Mouse (Mus musculus): ENCODE results near the gene Dbp. TPM values are rescaled to one million over a fixed set of nuclear protein-coding genes. Genes with fewer than 3 reads are reported as not detected.
A peak's percentile ranks its signal among the peaks of the same experiment; 100 is the strongest.

The Dbp gene
- polyA plus RNA-seq, 1 experiment = 23.4 TPM

DNA sequence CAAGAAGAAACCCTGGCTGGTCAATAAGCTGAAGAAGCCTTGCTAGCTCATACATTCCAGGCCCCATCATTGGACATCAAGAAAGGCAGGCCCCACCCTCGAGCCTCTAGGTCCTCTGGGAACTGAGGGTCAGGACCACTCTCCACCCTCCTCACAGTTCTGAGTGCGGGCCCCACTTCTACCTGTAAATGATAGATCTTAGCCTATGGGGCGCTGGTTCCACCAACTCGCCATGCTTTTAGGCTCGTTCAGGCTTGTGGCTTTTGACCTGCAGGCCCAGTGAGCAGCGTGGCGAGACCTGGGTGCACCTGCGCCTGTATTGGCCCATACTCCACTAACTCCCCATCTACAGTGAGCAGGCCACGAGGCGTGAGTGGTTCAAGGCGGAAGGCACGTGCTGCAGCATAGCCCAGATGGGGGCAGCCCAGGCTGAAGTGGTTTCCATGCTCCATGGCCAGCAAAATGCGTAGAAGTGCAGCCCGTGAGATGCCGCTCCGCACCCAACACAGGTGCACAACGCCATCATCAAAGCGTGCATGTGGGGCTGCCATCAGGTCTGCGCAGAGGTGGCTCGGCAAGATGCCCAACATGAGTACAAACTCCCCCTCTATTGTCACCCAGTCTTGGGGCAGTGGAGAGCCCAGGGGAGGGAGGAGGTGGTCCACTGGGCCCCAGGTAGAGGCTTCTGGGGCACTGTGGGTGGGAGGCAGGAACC is 5.7 kb downstream of the Dbp start:
- H3K4me3 ChIP-seq (replicated peaks) = peak overlapping the region; percentile 74
- H3K4me1 ChIP-seq = peaks cover 87% of the 10 kb centered on the region
- TF ChIP-seq GATA1 (IDR thresholded peaks at IDR 0.05; ENCODE audit: borderline replicate concordance, low read length) (no peak), FLI1 (IDR thresholded peaks at IDR 0.05; ENCODE audit: low read length) (no peak)
- no peaks in the 10 kb centered on the region for H3K27me3 ChIP-seq (replicated peaks)
- peaks cover 65% of the 10 kb centered on the region for H3K36me3 ChIP-seq (replicated peaks; ENCODE audit: low read length)
- H3K9me3 ChIP-seq = no peaks in the 10 kb centered on the region

DNA sequence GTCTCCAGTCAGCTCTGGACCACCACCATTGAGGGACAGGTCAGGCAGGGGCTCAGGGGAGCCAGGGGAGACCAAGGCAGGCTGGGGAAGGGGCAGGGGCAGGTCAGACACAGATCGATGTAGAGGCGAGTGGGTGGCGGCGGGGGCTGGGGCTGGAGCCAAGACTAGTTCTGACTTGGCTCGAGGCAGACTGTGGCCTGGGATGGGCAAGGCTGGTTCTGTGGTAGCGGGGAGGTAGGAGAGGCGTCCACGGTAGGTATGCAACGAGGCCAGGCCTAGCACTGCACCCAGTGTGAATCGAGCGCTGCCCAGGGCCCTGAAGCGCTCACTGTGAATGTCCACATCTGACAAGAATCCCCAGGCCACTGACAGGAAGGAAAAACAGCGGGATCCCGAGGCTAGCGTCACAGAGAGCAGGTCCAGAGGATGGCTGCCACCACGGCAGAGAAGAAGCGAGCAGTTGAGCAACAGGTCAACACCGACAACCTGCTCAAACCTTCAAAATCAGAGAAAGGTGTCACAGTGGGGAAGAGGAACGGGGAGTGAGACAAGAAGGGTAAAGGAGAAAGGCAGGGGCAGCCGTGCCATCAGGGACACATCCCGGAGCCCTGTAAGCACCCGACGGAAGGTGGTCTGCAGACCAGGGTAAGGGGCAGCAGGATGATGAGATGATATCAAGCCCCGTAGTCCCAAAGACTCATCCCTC is 6.6 kb downstream of the Dbp start:
- peak overlapping the region; percentile 69 for H3K4me3 ChIP-seq (replicated peaks)
- peaks cover 67% of the 10 kb centered on the region for H3K36me3 ChIP-seq (replicated peaks; ENCODE audit: low read length)
- no peaks in the 10 kb centered on the region for H3K9me3 ChIP-seq
- H3K4me1 ChIP-seq = peaks cover 90% of the 10 kb centered on the region
- TF ChIP-seq FLI1 (IDR thresholded peaks at IDR 0.05; ENCODE audit: low read length) = no peak
- TF ChIP-seq GATA1 (IDR thresholded peaks at IDR 0.05; ENCODE audit: borderline replicate concordance, low read length) = no peak
- H3K27me3 ChIP-seq (replicated peaks) = no peaks in the 10 kb centered on the region

DNA sequence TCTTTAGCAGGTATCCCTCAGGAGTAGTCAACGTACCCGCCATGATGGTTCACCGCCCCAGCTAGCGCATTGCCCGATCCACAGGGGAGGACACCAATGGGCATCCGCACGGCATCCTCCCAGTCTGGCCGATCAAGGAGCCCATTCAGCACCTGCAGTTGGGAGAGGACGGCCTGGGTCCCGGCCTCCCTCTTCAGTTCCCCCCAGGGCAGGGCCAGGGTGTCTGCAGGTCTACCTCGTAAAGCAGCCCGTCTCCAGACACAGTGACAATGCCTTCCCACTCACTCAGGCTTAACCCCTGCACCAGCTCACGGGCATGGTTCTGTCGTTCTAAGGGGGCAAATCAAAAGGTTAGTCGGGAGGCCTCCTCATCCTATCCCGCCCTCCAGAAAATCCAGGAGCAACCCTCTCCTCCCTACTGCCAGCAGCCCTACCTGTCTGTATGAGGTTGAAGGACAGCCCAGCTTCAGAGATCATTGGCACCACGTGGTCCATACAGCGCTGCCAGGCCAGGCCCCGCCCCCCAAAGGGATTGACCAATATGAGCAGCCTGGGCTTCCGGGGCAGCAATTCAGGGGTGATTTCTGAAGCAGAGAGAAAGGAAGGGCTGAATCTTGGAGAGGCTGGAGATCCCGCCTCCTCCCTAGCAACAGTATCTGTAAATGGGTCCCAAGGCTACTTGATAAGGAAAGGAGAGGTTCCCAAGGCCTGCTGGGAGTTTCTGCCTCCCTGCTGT is 7.3 kb downstream of the Dbp start:
- H3K9me3 ChIP-seq = no peaks in the 10 kb centered on the region
- TF ChIP-seq FLI1 (IDR thresholded peaks at IDR 0.05; ENCODE audit: low read length) (no peak), GATA1 (IDR thresholded peaks at IDR 0.05; ENCODE audit: borderline replicate concordance, low read length) (no peak)
- peaks cover 68% of the 10 kb centered on the region for H3K36me3 ChIP-seq (replicated peaks; ENCODE audit: low read length)
- peak overlapping the region; percentile 99 for H3K4me3 ChIP-seq (replicated peaks)
- no peaks in the 10 kb centered on the region for H3K27me3 ChIP-seq (replicated peaks)
- H3K4me1 ChIP-seq = peaks cover 90% of the 10 kb centered on the region

DNA sequence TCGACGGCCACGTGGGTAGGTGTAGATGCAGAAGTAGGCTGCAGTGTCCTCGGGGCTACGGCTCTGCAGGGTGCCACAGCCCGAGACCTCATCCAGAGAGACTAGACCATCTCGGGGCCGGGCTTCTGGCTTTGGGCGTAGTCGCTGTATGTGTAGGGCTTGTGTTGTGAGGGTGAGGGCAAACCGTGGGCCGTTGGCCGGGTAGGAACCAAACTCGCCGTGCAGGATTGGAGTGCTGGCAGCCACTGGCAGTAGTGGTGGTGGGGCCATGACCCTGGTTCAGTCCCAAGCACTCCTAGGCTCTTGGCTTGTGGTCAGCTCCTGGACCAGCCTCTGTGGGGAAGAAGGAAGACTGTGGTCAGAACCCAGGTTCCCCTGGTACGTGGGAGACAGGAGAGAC is 8.5 kb downstream of the Dbp start:
- H3K27me3 ChIP-seq (replicated peaks) = no peaks in the 10 kb centered on the region
- H3K9me3 ChIP-seq = no peaks in the 10 kb centered on the region
- H3K4me3 ChIP-seq (replicated peaks) = peak overlapping the region; percentile 99
- TF ChIP-seq GATA1 (IDR thresholded peaks at IDR 0.05; ENCODE audit: borderline replicate concordance, low read length) = no peak
- peaks cover 77% of the 10 kb centered on the region for H3K4me1 ChIP-seq
- H3K36me3 ChIP-seq (replicated peaks; ENCODE audit: low read length) = peaks cover 65% of the 10 kb centered on the region

DNA sequence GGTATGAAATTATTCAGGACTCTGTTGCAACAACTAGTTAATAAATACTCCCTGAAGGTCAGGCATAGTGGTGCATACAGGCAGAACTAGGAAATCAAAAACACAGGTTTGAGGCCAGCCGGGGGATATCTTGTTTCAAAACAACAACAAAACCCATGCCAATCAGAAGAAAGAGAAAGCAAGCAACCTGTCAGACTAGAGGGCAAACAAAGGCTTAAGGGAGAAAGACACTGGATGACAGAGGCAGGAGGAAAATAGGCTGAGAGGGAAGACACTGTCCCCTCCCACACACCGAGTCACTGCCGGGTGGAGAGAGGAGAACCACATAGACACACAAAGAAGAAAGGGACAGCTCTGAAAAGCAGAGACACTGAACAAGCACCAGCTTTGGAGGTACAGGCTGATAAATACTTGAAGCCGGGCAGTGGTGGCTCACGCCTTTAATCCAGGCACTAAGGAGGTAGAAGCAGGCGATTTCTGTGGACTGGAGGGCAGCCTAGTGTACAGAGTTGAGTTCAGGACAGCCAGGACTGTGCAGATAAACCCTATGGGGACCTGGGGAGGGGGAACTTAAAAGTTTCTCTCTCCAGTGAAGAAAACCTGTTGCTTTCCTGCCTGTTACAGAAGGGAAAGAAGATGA is 9.1 kb downstream of the Dbp start:
- peaks cover 63% of the 10 kb centered on the region for H3K36me3 ChIP-seq (replicated peaks; ENCODE audit: low read length)
- peak overlapping the region; percentile 99 for H3K4me3 ChIP-seq (replicated peaks)
- H3K27me3 ChIP-seq (replicated peaks) = no peaks in the 10 kb centered on the region
- H3K4me1 ChIP-seq = peaks cover 74% of the 10 kb centered on the region
- no peaks in the 10 kb centered on the region for H3K9me3 ChIP-seq
- TF ChIP-seq GATA1 (IDR thresholded peaks at IDR 0.05; ENCODE audit: borderline replicate concordance, low read length) = no peak
- TF ChIP-seq FLI1 (IDR thresholded peaks at IDR 0.05; ENCODE audit: low read length) = no peak

DNA sequence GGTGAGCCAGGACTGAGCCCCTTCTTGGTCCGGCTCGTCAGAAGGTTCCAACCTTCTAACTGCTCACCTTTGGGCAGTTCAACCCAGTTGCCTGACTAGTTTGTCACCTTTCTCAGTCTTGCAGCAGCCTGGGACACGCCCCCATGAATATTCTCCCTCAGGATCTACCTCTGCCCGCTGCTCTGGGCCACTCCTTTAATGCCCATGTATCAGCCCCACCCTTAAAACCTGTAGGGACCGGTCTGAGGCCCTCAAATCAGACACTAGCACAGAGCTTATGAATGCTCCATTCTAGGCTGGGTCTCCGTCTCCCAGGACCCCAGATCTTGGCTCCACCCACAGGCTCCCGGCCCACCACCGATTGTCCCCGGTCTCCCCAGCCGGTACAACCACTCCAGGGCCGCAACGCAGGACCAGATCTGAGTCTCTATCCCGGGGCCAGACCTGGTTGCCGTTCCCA is 9.8 kb downstream of the Dbp start:
- Histone ChIP-seq H3K36me3 (replicated peaks; ENCODE audit: low read length) (peaks cover 63% of the 10 kb centered on the region), H3K4me3 (replicated peaks) (peak overlapping the region; percentile 99), H3K4me1 (peaks cover 74% of the 10 kb centered on the region), H3K27me3 (replicated peaks) (no peaks in the 10 kb centered on the region), H3K9me3 (no peaks in the 10 kb centered on the region)
- TF ChIP-seq GATA1 (IDR thresholded peaks at IDR 0.05; ENCODE audit: borderline replicate concordance, low read length) = no peak
- no peak for TF ChIP-seq FLI1 (IDR thresholded peaks at IDR 0.05; ENCODE audit: low read length)

DNA sequence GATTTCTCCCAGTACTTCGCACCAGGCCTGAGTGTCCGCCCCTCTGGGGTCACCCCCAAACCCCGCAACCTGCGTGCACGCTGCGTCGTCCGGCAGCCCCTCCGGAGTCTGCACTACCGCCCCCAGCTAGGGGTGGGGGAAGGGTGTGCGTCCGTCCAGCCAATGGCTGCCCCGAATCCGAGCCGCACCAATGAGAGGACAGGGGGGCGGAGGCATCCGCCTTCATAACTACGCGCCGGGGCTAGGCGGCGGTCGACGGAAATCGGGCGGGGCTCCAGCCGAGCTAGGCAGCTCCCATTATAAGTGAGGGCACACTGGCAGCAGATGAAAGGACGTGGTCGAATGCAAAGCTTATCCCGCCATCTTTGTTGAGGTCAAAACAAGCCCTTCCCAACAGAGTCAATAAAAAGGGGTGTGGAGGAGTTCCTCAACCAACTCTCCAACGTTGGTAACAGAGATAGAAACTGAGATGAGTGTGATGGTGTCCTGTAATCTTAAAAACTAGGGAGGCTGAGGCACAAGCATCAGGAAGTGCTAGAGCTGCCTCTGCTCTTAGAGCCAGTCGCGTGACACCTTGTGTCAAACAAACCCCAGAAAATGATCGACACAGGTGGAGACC is 10.3 kb downstream of the Dbp start, which contains the start of gene Rpl18:
Gene Rpl18 (plus strand): TSS at position 368 of the 619 bp plus-strand sequence.
- peaks cover 74% of the 10 kb centered on the region for H3K4me1 ChIP-seq
- TF ChIP-seq GATA1 (IDR thresholded peaks at IDR 0.05; ENCODE audit: borderline replicate concordance, low read length) (no peak; the same call in 2 of the 3 replicates), FLI1 (IDR thresholded peaks at IDR 0.05; ENCODE audit: low read length) (no peak)

DNA sequence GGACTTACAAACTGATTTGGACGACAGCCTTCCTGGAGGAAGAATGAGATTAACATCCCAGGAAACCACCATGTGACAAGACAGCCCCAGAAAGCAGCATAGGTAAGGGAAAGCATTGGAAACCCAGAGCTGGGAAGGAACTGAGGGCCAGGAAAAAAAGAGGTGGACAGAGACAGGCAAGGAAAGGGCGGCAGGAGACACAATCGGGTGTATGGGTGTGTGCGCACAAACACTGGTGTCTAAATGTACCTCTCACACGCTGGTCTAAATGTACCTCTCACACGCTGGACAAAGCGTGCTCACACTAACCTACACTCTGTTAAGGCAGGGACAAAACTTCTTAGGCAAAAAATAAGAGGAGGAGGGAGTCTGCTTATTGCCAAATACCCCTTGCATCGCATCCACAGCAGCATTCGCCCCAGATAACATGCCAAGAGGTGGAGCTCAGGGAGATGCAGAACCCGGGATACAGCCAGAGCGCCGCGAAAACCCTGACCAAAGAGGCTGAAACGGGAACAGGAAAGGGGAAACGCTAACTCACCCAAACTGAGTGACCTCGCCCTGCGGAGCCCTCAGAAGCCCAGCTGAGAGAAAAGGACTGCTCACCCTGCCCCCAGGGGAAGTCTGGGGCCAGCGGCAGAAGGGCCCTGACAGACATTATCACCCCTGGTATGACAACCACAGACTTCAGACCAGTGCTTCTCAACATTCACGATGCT is 11.0 kb downstream of the Dbp start:
- peaks cover 74% of the 10 kb centered on the region for H3K4me1 ChIP-seq
- no peaks in the 10 kb centered on the region for H3K27me3 ChIP-seq (replicated peaks)
- peaks cover 63% of the 10 kb centered on the region for H3K36me3 ChIP-seq (replicated peaks; ENCODE audit: low read length)
- peak overlapping the region; percentile 99 for H3K4me3 ChIP-seq (replicated peaks)
- H3K9me3 ChIP-seq = no peaks in the 10 kb centered on the region
- no peak for TF ChIP-seq FLI1 (IDR thresholded peaks at IDR 0.05; ENCODE audit: low read length)
- TF ChIP-seq GATA1 (IDR thresholded peaks at IDR 0.05; ENCODE audit: borderline replicate concordance, low read length) = no peak

More for the DNA sequence above, 10.3 kb downstream of the Dbp start, which contains the start of gene Rpl18:
- H3K9me3 ChIP-seq = no peaks in the 10 kb centered on the region
- H3K4me3 ChIP-seq (replicated peaks) = peak within 1 kb of the TSS; percentile 99
- H3K36me3 ChIP-seq (replicated peaks; ENCODE audit: low read length) = peaks cover 63% of the 10 kb centered on the region
- no peaks in the 10 kb centered on the region for H3K27me3 ChIP-seq (replicated peaks)
